Mouse (Mus musculus): Measurements from ENCODE around the gene Gan. TPM values are rescaled to one million over a fixed set of nuclear protein-coding genes. Genes with fewer than 3 reads are reported as not detected.

Gene Gan
- polyA plus RNA-seq, 1 experiment from 2014 or later, result 1.2 TPM

GRCm38 (mm10) chr8:117209150-117209549, 51.2 kb downstream of the Gan start:
- H3K27me3 ChIP-seq (ENCODE audit: insufficient read depth, low read length), result no peaks in the 10 kb centered on the region
- DNase-seq (ENCODE audit: low spot score) (no peak), ATAC-seq (replicated peaks; ENCODE audit: low FRiP score, low read depth) (no peak)
- WGBS, result 88% methylated on average over 12 of the region's 12 CpGs
- no peak for TF ChIP-seq CTCF (IDR thresholded peaks at IDR 0.05; ENCODE audit: low read depth)
- H3K9me3 ChIP-seq (replicated peaks; ENCODE audit: low read length), result no peaks in the 10 kb centered on the region
- H3K4me2 ChIP-seq (ENCODE audit: low read length), result no peak overlapping the region
- H3K36me3 ChIP-seq (ENCODE audit: insufficient read depth, low read length), result peaks cover 7% of the 10 kb centered on the region
- H3K27ac ChIP-seq, result no peak overlapping the region
- H3K4me1 ChIP-seq (replicated peaks; ENCODE audit: insufficient read depth, low read length), result no peaks in the 10 kb centered on the region
- no peak overlapping the region for H3K9ac ChIP-seq (ENCODE audit: low read depth, low read length)
- no peak overlapping the region for H3K4me3 ChIP-seq (replicated peaks; ENCODE audit: low read depth, low read length)

- no peak for DNase-seq (ENCODE audit: low spot score)
- WGBS, result 86% methylated on average over 11 of the region's 11 CpGs
These were observed 54.2 kb downstream of the Gan start for GRCm38 (mm10) chr8:117212100-117212499.

GRCm38 (mm10) chr8:117217724-117218123, 59.8 kb downstream of the Gan start:
- H3K27ac ChIP-seq, result no peak overlapping the region

More at GRCm38 (mm10) chr8:117212100-117212499, 54.2 kb downstream of the Gan start:
- H3K9ac ChIP-seq (ENCODE audit: low read depth, low read length), result no peak overlapping the region
- no peak overlapping the region for H3K27ac ChIP-seq
- ATAC-seq (replicated peaks; ENCODE audit: low FRiP score, low read depth), result no peak
- H3K4me1 ChIP-seq (replicated peaks; ENCODE audit: insufficient read depth, low read length), result no peaks in the 10 kb centered on the region
- H3K4me3 ChIP-seq (replicated peaks; ENCODE audit: low read depth, low read length), result no peak overlapping the region
- no peaks in the 10 kb centered on the region for H3K9me3 ChIP-seq (replicated peaks; ENCODE audit: low read length)
- H3K27me3 ChIP-seq (ENCODE audit: insufficient read depth, low read length), result no peaks in the 10 kb centered on the region
- 0 out of 2 replicates have a peak, but pooled peaks cover 4% of the 10 kb centered on the region for H3K36me3 ChIP-seq (ENCODE audit: insufficient read depth, low read length)
- H3K4me2 ChIP-seq (ENCODE audit: low read length), result no peak overlapping the region
- no peak for TF ChIP-seq CTCF (IDR thresholded peaks at IDR 0.05; ENCODE audit: low read depth)

GRCm38 (mm10) chr8:117222396-117222795, 64.5 kb downstream of the Gan start:
- 65% methylated on average over 6 of the region's 6 CpGs for WGBS
- Histone ChIP-seq H3K27ac (no peak overlapping the region), H3K36me3 (ENCODE audit: insufficient read depth, low read length) (0 out of 2 replicates have a peak, but pooled peaks cover 2% of the 10 kb centered on the region), H3K27me3 (ENCODE audit: insufficient read depth, low read length) (no peaks in the 10 kb centered on the region), H3K4me3 (replicated peaks; ENCODE audit: low read depth, low read length) (no peak overlapping the region), H3K9me3 (replicated peaks; ENCODE audit: low read length) (no peaks in the 10 kb centered on the region), H3K4me2 (ENCODE audit: low read length) (no peak overlapping the region), H3K4me1 (replicated peaks; ENCODE audit: insufficient read depth, low read length) (no peaks in the 10 kb centered on the region), H3K9ac (ENCODE audit: low read depth, low read length) (no peak overlapping the region)
- DNase-seq (ENCODE audit: low spot score) (no peak), ATAC-seq (replicated peaks; ENCODE audit: low FRiP score, low read depth) (no peak)
- TF ChIP-seq CTCF (IDR thresholded peaks at IDR 0.05; ENCODE audit: low read depth), result no peak

More at GRCm38 (mm10) chr8:117217724-117218123, 59.8 kb downstream of the Gan start:
- Histone ChIP-seq H3K9ac (ENCODE audit: low read depth, low read length) (no peak overlapping the region), H3K9me3 (replicated peaks; ENCODE audit: low read length) (no peaks in the 10 kb centered on the region), H3K36me3 (ENCODE audit: insufficient read depth, low read length) (0 out of 2 replicates have a peak, but pooled peaks cover 2% of the 10 kb centered on the region), H3K4me1 (replicated peaks; ENCODE audit: insufficient read depth, low read length) (no peaks in the 10 kb centered on the region), H3K27me3 (ENCODE audit: insufficient read depth, low read length) (no peaks in the 10 kb centered on the region), H3K4me2 (ENCODE audit: low read length) (no peak overlapping the region), H3K4me3 (replicated peaks; ENCODE audit: low read depth, low read length) (no peak overlapping the region)
- ATAC-seq (replicated peaks; ENCODE audit: low FRiP score, low read depth) (no peak), DNase-seq (ENCODE audit: low spot score) (no peak)
- no peak for TF ChIP-seq CTCF (IDR thresholded peaks at IDR 0.05; ENCODE audit: low read depth)
- WGBS, result 85% methylated on average over 2 of the region's 2 CpGs

GRCm38 (mm10) chr8:117224630-117225029, 66.7 kb downstream of the Gan start:
- Histone ChIP-seq H3K4me3 (replicated peaks; ENCODE audit: low read depth, low read length) (no peak overlapping the region), H3K36me3 (ENCODE audit: insufficient read depth, low read length) (no peaks in the 10 kb centered on the region), H3K27ac (no peak overlapping the region), H3K9ac (ENCODE audit: low read depth, low read length) (0 out of 2 replicates have a peak overlapping the region, but pooled peaks have one; percentile 10), H3K9me3 (replicated peaks; ENCODE audit: low read length) (no peaks in the 10 kb centered on the region), H3K4me2 (ENCODE audit: low read length) (peak overlapping the region; percentile 43), H3K27me3 (ENCODE audit: insufficient read depth, low read length) (no peaks in the 10 kb centered on the region), H3K4me1 (replicated peaks; ENCODE audit: insufficient read depth, low read length) (no peaks in the 10 kb centered on the region)
- ATAC-seq (replicated peaks; ENCODE audit: low FRiP score, low read depth), result peak; percentile 76
- TF ChIP-seq CTCF (IDR thresholded peaks at IDR 0.05; ENCODE audit: low read depth), result peak; percentile 98
- 16% methylated on average over 9 of the region's 9 CpGs for WGBS
- peak; percentile 93 for DNase-seq (ENCODE audit: low spot score)

GRCm38 (mm10) chr8:117226306-117226705, 68.4 kb downstream of the Gan start:
- no peaks in the 10 kb centered on the region for H3K27me3 ChIP-seq (ENCODE audit: insufficient read depth, low read length)
- no peak overlapping the region for H3K9ac ChIP-seq (ENCODE audit: low read depth, low read length)
- H3K4me2 ChIP-seq (ENCODE audit: low read length), result no peak overlapping the region
- no peak overlapping the region for H3K27ac ChIP-seq
- no peaks in the 10 kb centered on the region for H3K9me3 ChIP-seq (replicated peaks; ENCODE audit: low read length)
- H3K4me1 ChIP-seq (replicated peaks; ENCODE audit: insufficient read depth, low read length), result no peaks in the 10 kb centered on the region
- ATAC-seq (replicated peaks; ENCODE audit: low FRiP score, low read depth) (no peak), DNase-seq (ENCODE audit: low spot score) (no peak)
- H3K4me3 ChIP-seq (replicated peaks; ENCODE audit: low read depth, low read length), result no peak overlapping the region
- 84% methylated on average over 12 of the region's 12 CpGs for WGBS
- no peak for TF ChIP-seq CTCF (IDR thresholded peaks at IDR 0.05; ENCODE audit: low read depth)
- H3K36me3 ChIP-seq (ENCODE audit: insufficient read depth, low read length), result no peaks in the 10 kb centered on the region

GRCm38 (mm10) chr8:117227339-117227738, 69.4 kb downstream of the Gan start:
- no peaks in the 10 kb centered on the region for H3K36me3 ChIP-seq (ENCODE audit: insufficient read depth, low read length)
- no peak for DNase-seq (ENCODE audit: low spot score)
- no peaks in the 10 kb centered on the region for H3K27me3 ChIP-seq (ENCODE audit: insufficient read depth, low read length)
- no peak overlapping the region for H3K9ac ChIP-seq (ENCODE audit: low read depth, low read length)
- TF ChIP-seq CTCF (IDR thresholded peaks at IDR 0.05; ENCODE audit: low read depth), result no peak
- 70% methylated on average over 2 of the region's 2 CpGs for WGBS
- ATAC-seq (replicated peaks; ENCODE audit: low FRiP score, low read depth), result no peak
- H3K4me2 ChIP-seq (ENCODE audit: low read length), result no peak overlapping the region
- H3K4me3 ChIP-seq (replicated peaks; ENCODE audit: low read depth, low read length), result no peak overlapping the region
- H3K27ac ChIP-seq, result no peak overlapping the region
- H3K4me1 ChIP-seq (replicated peaks; ENCODE audit: insufficient read depth, low read length), result no peaks in the 10 kb centered on the region
- no peaks in the 10 kb centered on the region for H3K9me3 ChIP-seq (replicated peaks; ENCODE audit: low read length)

Measured in kidney, postnatal 0 days (tissue).